Mouse (Mus musculus): ENCODE data around the gene Mast2. TPM values are rescaled to one million over a fixed set of nuclear protein-coding genes. Genes with fewer than 3 reads are reported as not detected.

Gene Mast2
- polyA plus RNA-seq (2014; fragmentation: Illumina TruSeq; extraction: RNeasy Lipid Tissue Mini Kit (QIAGEN cat#74804); ENCODE audit: low read depth, low replicate concordance), result 94.7 TPM

GRCm38 (mm10) chr4:116464126-116464981 lies at the start of gene Mast2:
Gene Mast2, minus strand, starts transcription at chr4:116464183.

GRCm38 (mm10) chr4:116507425-116508218 lies 43.6 kb upstream of the Mast2 start, which contains the start of gene Ipp:
Gene Ipp, plus strand, starts transcription at chr4:116507549.

Other genes with a start within 250 kb of the Mast2 start
- gene Pik3r3, start 242.6 kb downstream of the Mast2 start, polyA plus RNA-seq (2014; fragmentation: Illumina TruSeq; extraction: RNeasy Lipid Tissue Mini Kit (QIAGEN cat#74804); ENCODE audit: low read depth, low replicate concordance), result 7.9 TPM
- gene Ipp, start 43.4 kb upstream of the Mast2 start, polyA plus RNA-seq (2014; fragmentation: Illumina TruSeq; extraction: RNeasy Lipid Tissue Mini Kit (QIAGEN cat#74804); ENCODE audit: low read depth, low replicate concordance), result 11.9 TPM
- 39.4 TPM for gene Tmem69, start 91.8 kb upstream of the Mast2 start, polyA plus RNA-seq (2014; fragmentation: Illumina TruSeq; extraction: RNeasy Lipid Tissue Mini Kit (QIAGEN cat#74804); ENCODE audit: low read depth, low replicate concordance)
- 45.6 TPM for gene Gpbp1l1, start 93.5 kb upstream of the Mast2 start, polyA plus RNA-seq (2014; fragmentation: Illumina TruSeq; extraction: RNeasy Lipid Tissue Mini Kit (QIAGEN cat#74804); ENCODE audit: low read depth, low replicate concordance)
- 3.7 TPM for gene Ccdc17, start 132.5 kb upstream of the Mast2 start, polyA plus RNA-seq (2014; fragmentation: Illumina TruSeq; extraction: RNeasy Lipid Tissue Mini Kit (QIAGEN cat#74804); ENCODE audit: low read depth, low replicate concordance)
- gene Nasp, start 163.8 kb upstream of the Mast2 start, polyA plus RNA-seq (2014; fragmentation: Illumina TruSeq; extraction: RNeasy Lipid Tissue Mini Kit (QIAGEN cat#74804); ENCODE audit: low read depth, low replicate concordance), result 28.0 TPM
- gene Akr1a1, start 187.5 kb upstream of the Mast2 start, polyA plus RNA-seq (2014; fragmentation: Illumina TruSeq; extraction: RNeasy Lipid Tissue Mini Kit (QIAGEN cat#74804); ENCODE audit: low read depth, low replicate concordance), result 265 TPM
- 614 TPM for gene Prdx1, start 221.4 kb upstream of the Mast2 start, polyA plus RNA-seq (2014; fragmentation: Illumina TruSeq; extraction: RNeasy Lipid Tissue Mini Kit (QIAGEN cat#74804); ENCODE audit: low read depth, low replicate concordance)
- 56.3 TPM for gene Mmachc, start 244.2 kb upstream of the Mast2 start, polyA plus RNA-seq (2014; fragmentation: Illumina TruSeq; extraction: RNeasy Lipid Tissue Mini Kit (QIAGEN cat#74804); ENCODE audit: low read depth, low replicate concordance)
- gene Ccdc163, start 244.3 kb upstream of the Mast2 start, polyA plus RNA-seq (2014; fragmentation: Illumina TruSeq; extraction: RNeasy Lipid Tissue Mini Kit (QIAGEN cat#74804); ENCODE audit: low read depth, low replicate concordance), result 15.1 TPM

All from heart, adult 10 weeks (tissue).